Mouse (Mus musculus) lung, postnatal 25 days (tissue): ENCODE data around the gene Smpd4.
"Not testable (repeated sequence)": the region's sequence is repeated elsewhere in the genome, so short reads cannot be mapped to it uniquely, and the experiment has no call there.

Experiments
- DNase-seq: peaks from one replicate; pipeline ENCODE4 v3.0.0; 2022; ENCODE audit warnings: low spot score

Smpd4 gene

DNA sequence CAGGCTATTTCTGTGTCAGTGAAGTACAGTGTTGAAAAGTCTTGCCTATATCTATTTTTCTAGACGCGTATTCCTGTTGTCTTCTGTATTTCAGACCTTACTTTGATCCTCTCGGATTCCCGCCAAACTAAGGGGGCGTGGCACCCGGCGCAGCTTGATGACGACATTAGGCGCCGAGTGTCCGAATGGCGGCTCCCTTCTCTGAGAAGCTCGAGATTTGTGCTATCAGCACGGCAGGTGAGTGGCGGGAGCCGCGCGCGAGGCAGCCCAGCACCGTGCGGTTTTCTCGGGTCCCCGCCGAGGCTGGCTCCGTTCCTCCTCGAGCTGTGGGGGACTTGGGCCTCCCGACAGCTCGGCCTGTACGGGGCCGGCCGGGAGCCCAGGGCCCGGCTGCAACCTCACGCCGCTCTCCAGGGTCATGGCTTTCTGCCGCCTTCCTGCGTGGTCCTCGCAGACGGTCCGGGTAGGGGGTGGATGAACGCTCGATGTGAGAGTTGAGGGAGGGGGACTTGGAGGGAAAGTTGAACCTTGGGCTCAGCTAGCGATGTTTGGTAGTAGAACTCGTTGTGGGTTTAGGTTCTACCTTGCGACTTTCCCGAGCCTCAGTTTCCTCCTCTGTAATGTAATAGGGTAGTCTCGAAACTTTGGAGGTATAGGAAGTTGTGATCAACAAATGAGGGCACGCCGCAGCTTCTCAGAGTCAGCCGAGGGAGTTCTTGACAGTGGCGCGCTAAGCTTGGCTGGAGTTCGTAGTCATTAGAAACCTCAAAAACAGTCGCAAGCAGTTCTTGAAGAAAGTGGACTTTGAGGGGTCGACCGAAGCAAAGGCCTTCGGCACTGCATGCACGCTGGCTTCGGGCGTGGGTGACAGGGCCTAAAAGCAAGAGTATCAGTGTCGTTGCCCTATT, at the start of gene Smpd4:
Gene Smpd4, plus strand, starts transcription at position 157 of the 908 bp plus-strand sequence.
- DNase-seq: peak; percentile 89

- peak; percentile 77 for DNase-seq
Measured at GRCm38 (mm10) chr16:17575870-17576824, 43.0 kb upstream of the Smpd4 start.

DNA sequence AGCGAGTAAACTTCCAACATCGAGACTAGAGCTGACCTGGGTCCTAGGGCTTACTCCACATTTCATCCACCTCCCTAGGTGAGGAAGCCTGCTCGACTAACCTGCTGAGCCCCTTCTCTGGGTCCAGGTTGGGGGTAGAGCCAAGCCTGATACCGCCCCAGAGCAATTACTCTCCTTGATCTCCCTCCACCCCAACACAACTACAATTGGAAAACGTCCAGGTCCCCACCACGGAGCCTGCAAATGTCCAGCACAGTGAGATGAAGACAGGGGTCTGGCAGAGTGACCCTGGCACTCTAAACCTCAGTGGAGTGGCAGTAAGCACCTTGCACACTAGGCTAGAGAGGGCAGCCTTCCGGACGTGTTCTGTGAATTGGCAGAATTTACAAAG, 42.3 kb upstream of the Smpd4 start:
- no peak for DNase-seq

DNA sequence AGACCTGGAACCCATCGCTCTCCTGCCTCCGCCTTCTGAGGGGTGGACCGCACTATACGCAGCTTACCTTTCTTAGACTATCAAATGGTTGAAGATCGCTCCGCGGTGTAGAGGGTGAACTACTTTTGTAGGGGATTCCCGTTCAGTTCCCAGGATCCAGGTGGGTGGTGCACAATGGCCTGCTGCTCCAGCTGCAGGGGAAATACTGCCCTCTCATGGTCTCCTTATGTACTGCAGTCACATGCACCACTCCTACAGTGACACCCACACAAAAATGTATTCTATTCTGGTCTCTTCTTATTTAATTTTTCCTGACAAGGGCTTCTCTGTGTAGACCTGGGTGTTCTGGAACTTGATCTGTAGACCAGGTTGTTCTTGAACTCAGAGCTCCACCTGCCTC, 36.1 kb upstream of the Smpd4 start, which contains the start of gene Slc7a4:
Gene Slc7a4, minus strand, starts transcription at position 151 of the 400 bp plus-strand sequence.
- peak; percentile 26 for DNase-seq

DNA sequence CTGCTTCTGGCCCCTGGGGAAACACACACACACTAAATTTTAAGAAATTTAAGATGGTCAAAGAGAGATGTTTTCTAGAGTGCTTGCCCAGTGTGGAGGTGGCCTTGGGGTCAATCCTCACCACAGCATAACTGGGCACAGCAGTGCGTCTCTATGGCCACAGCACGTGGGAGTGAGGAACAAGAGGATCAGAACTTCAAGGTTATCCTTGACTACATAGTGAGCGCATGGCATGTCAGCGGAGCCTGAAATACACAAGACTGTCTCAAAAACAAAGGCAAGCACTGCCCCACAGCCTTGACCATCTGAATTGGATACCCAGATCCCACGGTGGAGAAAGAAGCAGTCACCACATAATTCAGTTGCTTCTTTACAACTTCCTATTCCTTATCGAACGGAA, 34.6 kb upstream of the Smpd4 start:
- DNase-seq: no peak

GRCm38 (mm10) chr16:17590731-17591130, 28.4 kb upstream of the Smpd4 start:
- no peak for DNase-seq

- DNase-seq: no peak
Measured at GRCm38 (mm10) chr16:17600944-17601562, 18.1 kb upstream of the Smpd4 start.

DNA sequence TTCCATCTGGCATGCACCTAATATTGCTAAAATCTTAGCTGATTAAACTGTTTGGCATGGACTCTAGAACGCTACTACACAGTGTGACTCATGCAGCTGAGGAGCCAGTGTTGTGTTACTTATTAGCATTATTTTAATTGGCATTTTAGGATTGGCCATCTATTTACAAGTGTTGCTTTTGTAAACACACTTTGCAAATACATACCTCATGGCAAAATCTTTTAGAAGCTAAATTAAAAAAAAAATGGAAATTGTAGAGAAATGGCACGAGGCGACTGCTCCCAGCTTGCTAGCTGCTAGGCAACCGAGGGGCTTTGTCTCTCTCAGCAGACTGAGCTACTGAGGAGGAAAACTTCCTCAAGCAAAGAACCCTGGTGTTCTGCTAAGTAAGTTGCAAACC, 14.2 kb upstream of the Smpd4 start:
- DNase-seq: no peak

DNA sequence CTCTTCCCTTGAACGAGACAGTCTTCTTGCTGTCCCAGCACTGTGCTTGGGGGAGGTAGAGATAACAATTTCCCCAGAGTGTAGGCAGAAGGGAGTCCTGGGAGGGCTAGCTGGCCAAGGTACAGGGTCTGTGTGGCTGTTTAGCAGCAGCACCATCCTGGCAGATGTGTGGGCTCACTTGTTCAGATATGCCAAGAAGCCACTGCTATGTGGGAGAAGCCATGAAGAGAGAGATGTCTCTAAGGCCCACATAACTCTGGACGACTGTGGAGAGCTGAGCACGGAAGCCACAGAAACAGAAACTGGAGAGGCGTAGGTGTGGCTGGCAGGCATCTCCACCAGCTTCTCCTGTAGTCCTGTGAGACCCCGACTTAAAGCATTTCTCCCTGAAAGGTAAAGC, 13.5 kb upstream of the Smpd4 start:
- no peak for DNase-seq

GRCm38 (mm10) chr16:17611383-17611782, 7.8 kb upstream of the Smpd4 start:
- no peak for DNase-seq

DNA sequence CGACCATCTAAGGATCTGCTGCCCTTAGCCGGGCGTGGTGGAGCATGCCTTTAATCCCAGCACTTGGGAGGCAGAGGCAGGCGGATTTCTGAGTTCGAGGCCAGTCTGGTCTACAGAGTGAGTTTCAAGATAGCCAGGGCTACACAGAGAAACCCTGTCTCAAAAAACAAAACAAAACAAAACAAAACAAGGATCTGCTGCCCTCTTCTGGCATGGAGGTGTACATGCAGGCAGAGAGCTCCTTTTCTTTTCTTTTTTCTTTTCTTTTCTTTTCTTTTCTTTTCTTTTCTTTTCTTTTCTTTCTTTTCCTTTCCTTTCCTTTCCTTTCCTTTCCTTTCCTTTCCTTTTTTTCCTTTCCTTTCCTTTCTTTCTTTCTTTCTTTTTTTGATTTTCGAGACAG, 4.4 kb upstream of the Smpd4 start:
- not testable (repeated sequence) for DNase-seq

DNA sequence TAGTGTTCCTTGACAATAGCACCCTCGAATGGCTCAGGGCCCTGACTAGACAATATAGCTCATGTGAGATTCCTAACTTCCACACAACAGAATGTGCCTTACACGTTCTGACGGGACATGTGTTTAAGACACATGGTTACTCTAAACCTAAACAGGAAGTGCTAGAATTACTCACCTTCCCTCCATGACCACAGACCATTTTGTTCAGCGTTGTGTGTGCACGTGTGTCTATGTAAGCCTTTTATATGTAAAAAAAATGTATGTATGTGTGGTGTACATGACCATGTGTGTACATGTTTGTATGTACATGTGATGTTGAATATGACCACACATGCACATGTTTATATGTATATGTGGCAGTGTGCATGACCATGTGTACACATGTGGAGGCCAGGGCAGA, 2.9 kb upstream of the Smpd4 start:
- no peak for DNase-seq

- peak; percentile 39 for DNase-seq
Measured at GRCm38 (mm10) chr16:17617922-17618565, 1.1 kb upstream of the Smpd4 start.

DNA sequence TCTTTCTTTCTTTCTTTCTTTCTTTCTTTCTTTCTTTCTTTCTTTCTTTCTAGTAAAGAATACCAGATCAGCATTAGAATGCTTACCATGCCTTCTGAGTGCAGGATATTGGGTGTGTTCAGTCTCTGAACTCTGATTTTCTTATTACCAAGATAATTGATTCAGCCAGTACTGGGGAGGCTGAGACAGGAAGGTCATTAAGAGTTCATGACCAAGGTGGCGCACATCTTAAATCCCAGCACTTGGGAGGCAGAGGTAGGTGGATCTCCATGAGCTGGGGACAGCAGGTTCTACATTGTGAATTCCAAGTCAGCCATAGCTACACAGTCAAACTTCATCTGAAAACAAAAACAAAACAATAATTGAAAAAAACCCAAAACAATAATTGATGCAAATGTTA, 2.8 kb downstream of the Smpd4 start:
- DNase-seq: no peak

GRCm38 (mm10) chr16:17625488-17626268, 6.5 kb downstream of the Smpd4 start:
- peak; percentile 29 for DNase-seq

DNA sequence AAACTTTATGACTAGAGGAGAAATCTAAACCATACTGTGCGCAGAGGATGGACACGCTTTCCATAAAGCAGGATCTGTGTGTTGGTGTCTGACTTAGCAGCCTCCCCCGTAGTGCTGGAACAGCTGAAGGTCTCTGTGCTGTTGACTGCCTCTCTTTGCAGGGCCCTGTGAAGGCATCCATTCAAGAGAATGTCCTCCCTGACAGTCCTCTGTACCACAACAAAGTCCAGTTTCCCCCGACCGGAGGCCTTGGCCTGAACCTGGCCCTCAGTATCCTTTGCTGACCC, 7.1 kb downstream of the Smpd4 start:
- DNase-seq: no peak

DNA sequence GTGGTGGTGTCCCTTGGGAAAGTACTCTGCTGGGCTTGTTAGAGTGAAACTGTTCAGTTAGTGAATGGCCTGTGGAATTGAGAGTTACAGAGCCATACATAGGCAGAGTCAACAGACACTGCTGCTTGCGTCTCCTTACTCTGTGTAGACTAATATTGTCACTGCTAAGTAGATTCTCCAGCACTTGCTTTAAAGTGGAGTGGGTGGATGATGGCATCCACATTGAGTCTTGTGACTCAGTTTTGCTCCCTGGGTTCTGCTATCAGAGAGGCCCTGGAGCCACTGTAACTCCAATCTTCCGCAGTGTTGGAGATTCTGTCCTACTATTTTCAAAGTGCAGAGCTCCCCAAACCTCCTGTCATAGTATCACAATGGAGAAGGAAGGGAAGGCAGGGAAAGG, 13.4 kb downstream of the Smpd4 start:
- DNase-seq: no peak

DNA sequence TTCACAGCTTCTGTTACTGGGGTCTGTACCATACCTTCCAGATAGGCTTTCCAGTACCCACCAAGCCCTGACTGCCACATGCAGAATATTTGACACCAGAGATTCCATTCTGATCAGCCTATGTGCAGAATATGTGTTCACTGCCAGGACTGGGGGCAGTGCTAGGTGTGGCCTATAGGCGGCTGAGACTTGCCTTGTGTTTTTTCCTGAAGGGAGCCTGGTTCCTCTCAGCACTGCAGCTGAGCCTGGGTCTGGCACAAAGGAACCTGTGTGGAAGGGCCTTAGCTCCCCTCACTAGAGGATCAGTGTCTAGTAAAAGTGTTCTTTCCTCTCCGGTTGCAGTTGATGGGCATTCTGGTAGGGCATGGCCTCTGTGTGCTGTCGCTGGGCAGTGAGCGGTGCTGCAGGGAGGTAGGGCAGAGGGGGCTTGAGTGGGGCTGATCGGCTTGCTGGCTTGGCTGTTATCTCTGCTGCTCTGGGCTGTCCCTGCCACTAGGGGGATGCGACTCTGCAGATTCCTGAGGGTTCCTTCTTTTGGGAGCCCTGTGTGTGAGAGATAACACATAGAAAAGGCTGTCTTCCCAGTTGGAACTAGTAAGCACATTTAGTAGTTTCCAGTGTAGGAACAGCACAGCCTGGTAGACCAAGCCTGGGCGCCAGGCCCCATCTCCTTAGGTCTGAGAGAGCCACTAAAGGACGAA, 14.5 kb downstream of the Smpd4 start:
- DNase-seq: no peak

DNA sequence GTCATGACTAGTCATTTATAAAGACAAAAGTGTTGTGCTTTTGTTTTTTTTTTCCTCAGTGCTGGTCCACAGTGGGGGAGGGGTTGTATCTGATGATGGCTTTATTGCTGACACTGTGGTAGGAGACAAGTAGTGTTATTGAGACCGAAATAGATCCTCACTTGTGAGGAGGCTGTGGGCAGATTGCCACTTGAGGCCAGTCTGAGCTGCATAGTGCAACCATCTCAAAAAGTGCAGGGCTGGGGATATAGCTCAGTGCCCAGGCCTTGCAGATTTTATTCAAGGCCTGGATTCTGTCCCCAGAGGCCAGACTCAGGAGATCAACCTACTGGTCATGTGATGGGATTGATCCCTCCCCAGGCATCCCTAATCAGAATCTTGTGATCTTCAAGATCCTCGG, 17.8 kb downstream of the Smpd4 start:
- DNase-seq: no peak

DNA sequence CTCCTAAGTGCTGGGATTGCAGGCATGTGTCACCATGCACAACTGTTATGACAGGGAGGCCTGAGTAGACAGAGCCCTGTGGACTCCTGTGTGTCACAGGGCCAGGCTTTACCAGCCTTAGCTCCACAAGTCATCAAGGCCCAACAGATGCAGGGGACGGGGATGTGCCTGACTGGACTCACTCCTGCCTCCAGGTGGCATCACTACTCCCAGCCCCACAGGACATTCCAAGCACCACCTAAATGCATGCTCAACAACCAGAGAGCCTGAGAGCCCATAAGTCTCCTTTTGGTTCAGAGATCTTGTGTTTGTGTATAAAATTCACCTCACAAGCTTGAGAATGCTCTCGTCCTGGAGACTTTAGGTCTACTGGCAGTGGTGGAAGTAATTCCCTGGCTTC, 18.5 kb downstream of the Smpd4 start:
- no peak for DNase-seq
